Mouse (Mus musculus) stomach, postnatal 0 days (tissue): ENCODE measurements around the gene Bola2.

Source experiments
- CTCF ChIP-seq: IDR thresholded peaks from 2 replicates; pipeline ENCODE4 v1.5.1; 2016; ENCODE audit warnings: antibody characterized with exemption, low read depth, mild to moderate bottlenecking, moderate library complexity
- EP300 ChIP-seq: optimal IDR thresholded peaks from 2 replicates; pipeline ENCODE3; 2016; ENCODE audit warnings: antibody characterized with exemption

GRCm38 (mm10) chr7:126676631-126677220 is 18.5 kb upstream of the Bola2 start:
- TF ChIP-seq CTCF = no peak
- TF ChIP-seq EP300 = no peak
